Mouse (Mus musculus): Measurements from ENCODE around the gene Htra2.

DNA sequence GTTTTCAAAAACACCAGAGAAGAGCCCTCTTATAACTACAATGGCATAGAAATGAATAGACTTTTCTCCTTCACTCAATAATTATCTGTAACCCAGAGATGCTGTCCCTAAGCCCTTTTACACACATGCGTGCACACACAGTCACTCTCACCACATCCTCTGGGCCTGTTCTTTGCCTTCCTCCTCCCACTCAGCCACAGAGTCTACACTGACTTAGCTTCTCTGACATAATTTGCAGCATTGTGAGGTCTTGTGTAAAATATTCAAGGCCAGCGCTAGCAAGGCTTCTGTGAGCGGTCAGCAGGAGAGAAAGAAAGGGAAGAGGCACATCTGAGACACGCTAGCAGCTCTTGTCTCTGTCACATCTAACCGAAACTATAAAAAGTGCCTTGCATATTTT is 41.6 kb downstream of the Htra2 start:
- no peak for TF ChIP-seq MYOG (IDR thresholded peaks at IDR 0.05; ENCODE audit: control insufficient read depth in 1 of 3, insufficient read depth in 1 of 3, insufficient read length in 2 of 3, low read depth in 2 of 3)
- TF ChIP-seq POLR2A (IDR thresholded peaks at IDR 0.05; ENCODE audit: insufficient read length, low read depth), result no peak
- TF ChIP-seq MYOD1 (IDR thresholded peaks at IDR 0.05; ENCODE audit: control insufficient read depth in 1 of 3, insufficient read length in 2 of 3, low read depth in 2 of 3), result no peak
- TF ChIP-seq E2F4 (IDR thresholded peaks at IDR 0.05; ENCODE audit: insufficient read depth), result no peak
- no peak for TF ChIP-seq MAX (IDR thresholded peaks at IDR 0.05; ENCODE audit: low read depth)
- no peak for TF ChIP-seq USF1 (IDR thresholded peaks at IDR 0.05; ENCODE audit: low read depth)
